13 mouse cellular contexts compared by ENCODE assay signal in the genomic region with DNA sequence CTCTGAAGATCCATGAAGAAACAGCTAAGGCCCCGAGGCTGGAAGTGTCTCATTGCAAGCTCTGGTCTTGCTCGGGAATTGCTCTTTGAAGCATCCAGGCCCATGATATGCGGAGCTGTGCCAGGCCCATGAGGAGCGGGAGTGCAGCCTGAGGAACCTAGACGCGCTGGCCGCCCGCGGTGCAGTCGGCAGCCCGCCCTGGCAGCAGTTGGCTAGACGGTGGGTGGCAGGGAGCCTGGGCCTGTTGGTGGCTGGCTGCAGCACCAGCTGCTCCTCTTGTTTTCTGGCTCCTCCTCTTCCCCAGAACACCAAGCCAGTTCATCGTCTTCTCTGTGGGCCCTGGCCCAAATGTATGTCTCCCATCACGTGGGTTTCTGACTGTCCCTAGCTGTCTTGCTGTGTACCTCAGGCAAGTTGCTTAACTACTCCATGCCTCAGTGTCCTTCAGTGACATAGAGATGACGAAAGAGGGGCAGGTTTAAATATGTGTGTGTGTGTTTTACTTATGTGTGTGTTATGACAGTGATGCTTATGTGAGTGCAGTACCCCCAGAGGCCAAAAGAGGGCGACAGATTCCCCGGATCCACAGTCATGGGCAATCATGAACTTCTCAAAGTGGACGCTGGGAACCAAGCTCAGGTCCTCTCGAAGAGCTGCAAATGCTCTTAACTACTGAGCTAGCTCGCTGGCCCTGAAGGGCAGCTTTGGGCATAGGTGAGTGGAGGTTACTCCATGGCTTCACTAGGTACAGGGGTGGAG. TPM values are rescaled to one million over a fixed set of nuclear protein-coding genes. Genes with fewer than 3 reads are reported as not detected.
DNase-seq lines count a peak whose midpoint lies in the region; ATAC-seq and TF ChIP-seq lines count a peak whose summit lies in the region.
"Had no signal": no experiment of that assay in that cellular context is flagged by ENCODE, and none has a peak within 500 bp of the region (broad histone marks: within the 10 kb centered on the region; RNA-seq: fewer than 3 reads in every experiment).

No protein-coding gene starts in this region.

- intact Hi-C loops in heart, postnatal 25 days (cut with DNase I), result no loop called here

- H3K4me3 ChIP-seq in liver, embryonic 14.5 days (ENCODE audit: insufficient read depth in 1 of 2, low read depth in 2 of 2, low read length in 2 of 2), result no peak overlapping the region
- H3K4me3 ChIP-seq in liver, embryonic 11.5 days (ENCODE audit: low read depth, low read length), result no peak overlapping the region
- H3K4me3 ChIP-seq: embryonic facial prominence, embryonic 15.5 days had no signal

- no peak overlapping the region for H3K9ac ChIP-seq in liver, embryonic 14.5 days (replicated peaks)
- no peak overlapping the region for H3K9ac ChIP-seq in liver, embryonic 11.5 days (ENCODE audit: low read depth, low read length)
- H3K9ac ChIP-seq: embryonic facial prominence, embryonic 15.5 days had no signal

- peak; percentile 56 for TF ChIP-seq CTCF in liver, embryonic 14.5 days (IDR thresholded peaks at IDR 0.05; ENCODE audit: low read depth)

- no peak overlapping the region for H3K4me2 ChIP-seq in liver, embryonic 14.5 days (ENCODE audit: low read depth)
- no peak overlapping the region for H3K4me2 ChIP-seq in liver, embryonic 11.5 days
- H3K4me2 ChIP-seq: embryonic facial prominence, embryonic 15.5 days had no signal

- peak; percentile 70 for DNase-seq in heart, adult 11 months
- DNase-seq in heart, postnatal 25 days (ENCODE audit: low spot score), result no peak
- DNase-seq in liver, embryonic 14.5 days (ENCODE audit: low read depth in 3 of 3, low spot score in 3 of 3), result no peak
- no peak for DNase-seq in liver, embryonic 11.5 days (ENCODE audit: low spot score)
- DNase-seq in R1 (ENCODE audit: low read depth, low spot score), result peak; percentile 75
- DNase-seq in cerebellum, postnatal 36 days, result peak; percentile 22 to 50
- DNase-seq in adrenal gland, postnatal 10 days, result no peak
- DNase-seq: kidney, adult 8-10 months; thymus, postnatal 36 days had no signal

- H3K9me3 ChIP-seq in liver, embryonic 14.5 days (ENCODE audit: control insufficient read depth, low read length), result no peaks in the 10 kb centered on the region
- no peaks in the 10 kb centered on the region for H3K9me3 ChIP-seq in liver, embryonic 11.5 days (ENCODE audit: control insufficient read depth, low read length)
- H3K9me3 ChIP-seq: embryonic facial prominence, embryonic 15.5 days had no signal

- H3K36me3 ChIP-seq in liver, embryonic 14.5 days (replicated peaks; ENCODE audit: control insufficient read depth, insufficient read depth, low read depth), result no peaks in the 10 kb centered on the region
- no peaks in the 10 kb centered on the region for H3K36me3 ChIP-seq in liver, embryonic 11.5 days (ENCODE audit: control insufficient read depth, insufficient read depth, low read length)
- H3K36me3 ChIP-seq: embryonic facial prominence, embryonic 15.5 days had no signal

- no peak overlapping the region for H3K27ac ChIP-seq in liver, embryonic 14.5 days
- no peak overlapping the region for H3K27ac ChIP-seq in liver, embryonic 11.5 days (ENCODE audit: low read depth, low read length)
- H3K27ac ChIP-seq: embryonic facial prominence, embryonic 15.5 days had no signal

- no peak for ATAC-seq in liver, embryonic 14.5 days (ENCODE audit: insufficient read depth)
- ATAC-seq in liver, embryonic 11.5 days (replicated peaks; ENCODE audit: low FRiP score), result no peak
- no peak for ATAC-seq in granulocyte monocyte progenitor cell, adult 5-6 weeks (replicated peaks; ENCODE audit: poor library complexity, severe bottlenecking)
- ATAC-seq: activated CD4-positive, CD25-positive, alpha-beta regulatory T cell, adult 4 months; midbrain, embryonic 16.5 days had no signal

- no peak for TF ChIP-seq EP300 in liver, embryonic 14.5 days (IDR thresholded peaks at IDR 0.05; ENCODE audit: low read depth)

- no peaks in the 10 kb centered on the region for H3K27me3 ChIP-seq in liver, embryonic 14.5 days (ENCODE audit: control insufficient read depth, insufficient read depth, low read length)
- no peaks in the 10 kb centered on the region for H3K27me3 ChIP-seq in liver, embryonic 11.5 days (replicated peaks; ENCODE audit: control insufficient read depth, insufficient read depth, low read length)
- H3K27me3 ChIP-seq: embryonic facial prominence, embryonic 15.5 days had no signal

- H3K4me1 ChIP-seq in liver, embryonic 14.5 days (replicated peaks; ENCODE audit: control insufficient read depth in 2 of 2, insufficient read depth in 2 of 2, low read length in 1 of 2), result no peaks in the 10 kb centered on the region
- H3K4me1 ChIP-seq in liver, embryonic 11.5 days (replicated peaks; ENCODE audit: control insufficient read depth, insufficient read depth, low read length), result no peaks in the 10 kb centered on the region
- H3K4me1 ChIP-seq: embryonic facial prominence, embryonic 15.5 days had no signal

- WGBS in liver, embryonic 14.5 days (ENCODE audit: insufficient replicate concordance), result 73% methylated on average over 20 of the region's 20 CpGs
- WGBS in liver, embryonic 11.5 days, result 85% methylated on average over 20 of the region's 20 CpGs

RNA-seq across cellular contexts. Expression of a gene that starts 57.3 kb away (rescaled TPM):
- 100 to 1,000 TPM; 147 to 183 TPM for total RNA-seq in heart, postnatal 25 days (2021)
- 3.5 and 3.6 TPM in 2 replicates for polyA plus RNA-seq in liver, embryonic 14.5 days (2012; rRNA removed)
- 1.7 and 2.1 TPM in 2 replicates for polyA plus RNA-seq in liver, embryonic 14.5 days (2014; fragmentation: Nextera tagmentation; extraction: Ambion mirVana)
- 3.5 and 4.4 TPM in 2 replicates for polyA plus RNA-seq in liver, embryonic 11.5 days (2014; fragmentation: Nextera tagmentation; extraction: Ambion mirVana)
- total RNA-seq in adrenal gland, postnatal 10 days (2021), result 1,000 to 10,000 TPM in 1 of 2 experiments, 100 to 1,000 TPM in 1; 255 to 1,124 TPM
- total RNA-seq in granulocyte monocyte progenitor cell, adult 5-6 weeks (2014; fragmentation: Nextera tagmentation), result not detected in 2 replicates
- not detected in 2 replicates for total RNA-seq in granulocyte monocyte progenitor cell, adult 5-6 weeks (2017)

Comparison
In these comparisons a context has a peak if more than half of its experiments do, and no peak if none do; other contexts are left out.
1. DNase-seq: peak in heart, adult 11 months (single experiment), R1 (single experiment) and cerebellum, postnatal 36 days (2 of 2); none in heart, postnatal 25 days (single experiment), liver, embryonic 14.5 days (0 of 3), liver, embryonic 11.5 days (single experiment) and adrenal gland, postnatal 10 days (single experiment).
2. RNA of a gene that starts 57.3 kb away (total RNA-seq): 255 to 1,124 TPM in adrenal gland, postnatal 10 days and 147 to 183 TPM in heart, postnatal 25 days; not detected in granulocyte monocyte progenitor cell, adult 5-6 weeks; every median in the first group is over 100 times any median in the second.